Mouse (Mus musculus): Measurements from ENCODE around the gene Ddx50. TPM values are rescaled to one million over a fixed set of nuclear protein-coding genes. Genes with fewer than 3 reads are reported as not detected.
A peak's percentile ranks its signal among the peaks of the same experiment; 100 is the strongest.
"Not testable (repeated sequence)": the region's sequence is repeated elsewhere in the genome, so short reads cannot be mapped to it uniquely, and the experiment has no call there.

The Ddx50 gene
- polyA plus RNA-seq, 1 experiment = 59.5 TPM

DNA sequence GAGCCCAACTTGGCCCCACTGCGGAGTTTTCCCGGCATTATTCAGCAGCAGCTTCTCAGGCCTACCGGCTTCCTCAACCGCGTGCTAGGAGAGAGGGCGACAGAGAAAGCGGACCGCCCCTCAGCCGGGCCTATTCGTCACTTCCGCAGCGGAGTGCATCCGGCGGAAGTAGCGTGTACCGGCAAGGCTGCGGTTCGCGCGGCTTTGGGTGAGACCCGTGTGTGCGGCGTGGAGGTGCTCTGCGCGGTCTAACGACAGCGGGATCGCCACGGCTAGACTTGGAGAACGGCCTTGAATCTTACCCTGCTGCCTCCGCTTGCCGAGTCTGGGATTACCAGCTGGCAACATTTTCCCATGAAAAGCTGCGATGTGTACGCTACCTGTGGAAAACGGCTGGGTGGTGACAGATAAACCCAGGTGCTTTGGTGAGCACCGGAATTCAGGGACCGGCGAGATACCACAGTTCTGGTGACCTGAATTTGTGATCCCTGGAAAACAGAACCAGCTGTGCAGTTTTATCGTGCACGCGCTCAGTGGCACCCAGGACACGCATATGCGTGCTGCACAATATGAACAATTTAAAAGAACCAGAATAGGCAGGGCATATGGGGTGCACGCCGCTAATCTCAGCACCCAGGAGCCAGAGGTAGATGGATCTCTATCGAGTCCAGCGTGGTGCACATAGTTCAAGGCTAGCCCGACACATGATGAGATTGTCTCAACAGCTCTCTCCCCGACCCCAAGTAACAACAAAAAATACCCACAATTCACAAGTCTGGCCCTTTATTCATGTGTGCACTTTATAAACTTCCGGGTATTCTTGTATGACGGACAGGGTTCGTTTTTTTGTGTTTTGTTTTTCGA lies 48.6 kb downstream of the Ddx50 start, which contains the start of gene Ddx21:
Ddx21 (minus strand) TSS at position 105 of the 864 bp plus-strand sequence.
- H3K4me3 ChIP-seq (ENCODE audit: insufficient read depth, low read length) = peak within 1 kb of the TSS; percentile 95
- peaks cover 10% of the 10 kb centered on the region for H3K4me1 ChIP-seq (ENCODE audit: control insufficient read depth, insufficient read depth, low read length)
- TF ChIP-seq POLR2A (IDR thresholded peaks at IDR 0.05; ENCODE audit: borderline replicate concordance, low read depth, low read length) = no peak
- no peak for TF ChIP-seq CTCF (IDR thresholded peaks at IDR 0.05; ENCODE audit: low read depth, low read length)
- H3K27ac ChIP-seq (ENCODE audit: insufficient read depth, low read depth, low read length) = peak within 1 kb of the TSS; percentile 82

DNA sequence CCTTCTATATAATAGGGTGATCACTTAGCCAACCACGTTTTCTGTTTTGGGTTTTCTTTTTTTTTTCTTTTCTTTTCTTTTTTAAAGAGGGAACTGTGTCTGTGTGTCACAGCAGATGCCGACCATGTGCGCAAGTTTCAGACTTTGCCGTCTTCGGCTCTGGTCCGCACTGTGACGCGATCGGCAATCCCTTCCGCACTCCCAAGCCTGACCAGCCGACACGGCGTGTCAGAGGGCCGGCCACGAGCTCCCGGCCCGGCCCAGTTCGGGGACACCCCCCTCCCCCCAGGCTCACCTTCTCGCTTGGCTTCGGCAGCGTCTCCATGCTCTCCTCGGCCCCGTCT lies 49.2 kb downstream of the Ddx50 start:
- Histone ChIP-seq H3K4me1 (ENCODE audit: control insufficient read depth, insufficient read depth, low read length) (peaks cover 10% of the 10 kb centered on the region), H3K27ac (ENCODE audit: insufficient read depth, low read depth, low read length) (peak overlapping the region; percentile 82), H3K4me3 (ENCODE audit: insufficient read depth, low read length) (peak overlapping the region; percentile 95)
- no peak for TF ChIP-seq POLR2A (IDR thresholded peaks at IDR 0.05; ENCODE audit: borderline replicate concordance, low read depth, low read length)
- TF ChIP-seq CTCF (IDR thresholded peaks at IDR 0.05; ENCODE audit: low read depth, low read length) = no peak

DNA sequence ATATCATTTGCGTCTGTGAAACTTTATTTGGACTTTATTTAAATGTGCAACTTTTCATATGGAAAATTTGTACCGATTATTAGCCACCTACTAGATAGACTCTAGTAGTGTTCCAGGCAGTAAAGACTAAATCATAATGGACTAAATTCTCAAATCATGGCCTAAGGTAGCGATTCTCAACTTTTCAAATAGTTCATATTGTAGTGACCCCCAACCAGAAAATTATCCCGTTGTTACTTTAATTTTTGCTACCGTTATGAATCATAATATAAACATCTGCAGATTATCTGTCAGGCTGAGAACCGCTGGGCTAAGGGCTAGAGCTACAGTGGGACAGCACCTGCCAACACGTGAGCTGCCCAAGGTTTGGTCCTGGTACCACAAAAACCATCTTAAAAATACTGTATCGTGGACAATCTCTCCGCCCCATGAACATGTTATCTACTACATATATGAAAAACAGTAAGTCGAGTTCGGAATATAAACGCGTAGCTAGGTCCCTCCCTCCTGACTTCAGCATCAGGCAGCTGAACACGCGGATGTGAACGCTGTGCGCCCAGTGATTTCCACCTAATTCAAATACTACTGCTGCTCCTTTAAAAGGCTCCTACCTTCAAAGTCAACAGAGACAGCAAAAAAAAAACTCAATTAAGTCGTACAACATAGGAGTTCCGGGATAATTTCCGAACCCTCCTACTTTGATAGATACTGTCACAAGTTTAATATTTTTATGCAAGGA lies 49.8 kb downstream of the Ddx50 start:
- TF ChIP-seq POLR2A (IDR thresholded peaks at IDR 0.05; ENCODE audit: borderline replicate concordance, low read depth, low read length) = no peak
- no peak for TF ChIP-seq CTCF (IDR thresholded peaks at IDR 0.05; ENCODE audit: low read depth, low read length)
- H3K4me3 ChIP-seq (ENCODE audit: insufficient read depth, low read length) = peak overlapping the region; percentile 95
- peaks cover 13% of the 10 kb centered on the region for H3K4me1 ChIP-seq (ENCODE audit: control insufficient read depth, insufficient read depth, low read length)
- peak overlapping the region; percentile 35; the same call in 1 of the 2 replicates for H3K27ac ChIP-seq (ENCODE audit: insufficient read depth, low read depth, low read length)

DNA sequence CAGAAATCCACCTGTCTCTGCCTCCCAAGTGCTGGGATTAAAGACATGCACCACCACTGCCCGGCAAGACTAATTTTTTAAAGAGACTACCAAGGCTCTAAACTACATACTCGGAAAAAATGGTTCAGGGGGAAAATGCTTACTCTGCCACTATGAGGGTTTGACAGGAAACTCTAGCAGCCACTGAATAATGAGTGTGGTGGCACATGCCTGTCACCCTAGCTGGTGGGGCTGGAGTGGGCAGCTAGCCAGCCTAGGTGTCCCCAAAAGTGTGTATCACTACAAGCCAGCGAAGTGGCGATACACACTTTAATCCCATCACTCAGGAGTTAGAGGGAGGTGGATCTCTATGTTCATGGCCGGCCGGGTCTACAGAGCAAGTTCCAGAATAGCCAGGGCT lies 51.0 kb downstream of the Ddx50 start:
- H3K27ac ChIP-seq (ENCODE audit: insufficient read depth, low read depth, low read length) = no peak overlapping the region; the same call in 1 of the 2 replicates
- peaks cover 13% of the 10 kb centered on the region for H3K4me1 ChIP-seq (ENCODE audit: control insufficient read depth, insufficient read depth, low read length)
- H3K4me3 ChIP-seq (ENCODE audit: insufficient read depth, low read length) = 0 out of 2 replicates have a peak overlapping the region, but pooled peaks have one; percentile 17
- TF ChIP-seq CTCF (IDR thresholded peaks at IDR 0.05; ENCODE audit: low read depth, low read length) = no peak
- no peak for TF ChIP-seq POLR2A (IDR thresholded peaks at IDR 0.05; ENCODE audit: borderline replicate concordance, low read depth, low read length)

DNA sequence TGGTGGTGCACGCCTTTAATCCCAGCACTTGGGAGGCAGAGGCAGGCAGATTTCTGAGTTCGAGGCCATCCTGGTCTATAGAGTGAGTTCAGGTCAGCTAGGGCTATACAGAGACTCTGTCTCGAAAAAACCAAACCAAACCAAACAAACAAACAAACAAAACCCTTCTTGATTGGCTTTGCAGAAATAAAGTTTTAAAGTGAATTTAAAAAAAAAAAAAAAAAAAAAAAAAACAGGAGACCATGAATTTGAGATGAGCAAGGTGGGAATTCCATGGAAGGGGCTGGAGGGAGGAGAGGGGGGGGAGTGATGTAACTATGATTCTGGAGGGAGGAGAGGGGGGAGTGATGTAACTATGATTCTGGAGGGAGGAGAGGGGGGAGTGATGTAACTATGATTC lies 51.7 kb downstream of the Ddx50 start:
- H3K27ac ChIP-seq (ENCODE audit: insufficient read depth, low read depth, low read length); H3K4me3 ChIP-seq (ENCODE audit: insufficient read depth, low read length): not testable (repeated sequence)
- H3K4me1 ChIP-seq (ENCODE audit: control insufficient read depth, insufficient read depth, low read length) = peaks cover 13% of the 10 kb centered on the region

DNA sequence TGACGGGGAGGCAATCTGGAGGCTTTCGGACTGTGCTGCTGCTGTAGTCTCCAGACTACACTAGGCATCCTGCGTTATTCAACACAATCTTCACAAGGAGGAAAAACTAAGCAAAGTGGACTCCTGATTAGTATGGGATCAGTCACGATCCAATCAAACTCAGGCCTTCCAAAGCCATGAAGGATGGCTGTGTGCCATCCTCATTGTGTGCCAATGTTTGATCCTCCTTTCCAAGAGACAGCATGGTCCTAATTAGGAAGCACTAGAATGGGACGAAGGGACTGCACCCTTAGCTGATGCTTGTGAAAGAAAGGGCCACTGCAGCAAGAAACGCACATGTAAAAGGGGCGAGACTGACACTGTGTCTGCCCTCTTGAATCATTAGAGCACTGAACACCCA lies 58.5 kb downstream of the Ddx50 start:
- Histone ChIP-seq H3K27ac (ENCODE audit: insufficient read depth, low read depth, low read length) (no peak overlapping the region), H3K4me3 (ENCODE audit: insufficient read depth, low read length) (no peak overlapping the region), H3K4me1 (ENCODE audit: control insufficient read depth, insufficient read depth, low read length) (peaks cover 3% of the 10 kb centered on the region)
- TF ChIP-seq CTCF (IDR thresholded peaks at IDR 0.05; ENCODE audit: low read depth, low read length) (no peak), POLR2A (IDR thresholded peaks at IDR 0.05; ENCODE audit: borderline replicate concordance, low read depth, low read length) (no peak)

DNA sequence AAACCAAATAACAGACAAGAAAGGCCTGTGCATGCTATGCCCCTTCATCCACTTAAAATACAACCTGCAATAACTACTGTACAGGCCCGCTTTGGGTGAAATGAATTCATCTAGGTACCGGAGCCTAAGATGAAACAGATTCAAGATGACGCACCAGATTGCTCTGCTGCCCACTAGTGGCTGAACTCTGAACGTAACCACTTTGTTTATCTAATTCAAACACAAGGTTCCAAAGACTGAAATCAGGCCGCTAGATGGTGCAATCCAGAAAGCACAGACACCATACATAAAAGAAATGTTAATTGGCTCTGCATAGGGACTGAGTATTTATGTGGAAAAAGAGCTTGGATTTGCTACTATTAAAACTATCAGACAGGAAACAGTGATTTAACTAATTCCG lies 60.8 kb downstream of the Ddx50 start:
- Histone ChIP-seq H3K27ac (ENCODE audit: insufficient read depth, low read depth, low read length) (no peak overlapping the region), H3K4me1 (ENCODE audit: control insufficient read depth, insufficient read depth, low read length) (no peaks in the 10 kb centered on the region; the same call in 1 of the 2 replicates), H3K4me3 (ENCODE audit: insufficient read depth, low read length) (no peak overlapping the region)
- TF ChIP-seq CTCF (IDR thresholded peaks at IDR 0.05; ENCODE audit: low read depth, low read length) = no peak
- TF ChIP-seq POLR2A (IDR thresholded peaks at IDR 0.05; ENCODE audit: borderline replicate concordance, low read depth, low read length) = no peak

DNA sequence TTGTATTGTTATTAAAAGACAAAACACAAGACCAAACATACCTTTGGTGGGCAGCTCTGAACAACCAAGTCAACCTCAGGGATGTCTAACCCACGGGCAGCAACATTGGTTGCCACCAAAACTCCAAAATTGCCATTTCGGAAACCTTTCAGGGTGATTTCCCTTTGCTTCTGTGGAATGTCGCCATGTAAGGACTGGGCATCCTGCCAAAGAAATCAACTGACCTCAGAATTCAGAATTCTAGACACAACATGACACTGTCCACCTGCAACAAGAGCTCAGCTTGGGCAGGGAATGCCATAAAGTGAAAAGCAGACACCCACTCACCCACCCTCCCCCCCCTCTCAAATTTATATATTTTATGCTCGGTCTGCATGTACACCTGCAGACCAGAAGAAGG lies 62.4 kb downstream of the Ddx50 start:
- H3K4me3 ChIP-seq (ENCODE audit: insufficient read depth, low read length) = no peak overlapping the region
- no peak for TF ChIP-seq CTCF (IDR thresholded peaks at IDR 0.05; ENCODE audit: low read depth, low read length)
- no peak for TF ChIP-seq POLR2A (IDR thresholded peaks at IDR 0.05; ENCODE audit: borderline replicate concordance, low read depth, low read length)

DNA sequence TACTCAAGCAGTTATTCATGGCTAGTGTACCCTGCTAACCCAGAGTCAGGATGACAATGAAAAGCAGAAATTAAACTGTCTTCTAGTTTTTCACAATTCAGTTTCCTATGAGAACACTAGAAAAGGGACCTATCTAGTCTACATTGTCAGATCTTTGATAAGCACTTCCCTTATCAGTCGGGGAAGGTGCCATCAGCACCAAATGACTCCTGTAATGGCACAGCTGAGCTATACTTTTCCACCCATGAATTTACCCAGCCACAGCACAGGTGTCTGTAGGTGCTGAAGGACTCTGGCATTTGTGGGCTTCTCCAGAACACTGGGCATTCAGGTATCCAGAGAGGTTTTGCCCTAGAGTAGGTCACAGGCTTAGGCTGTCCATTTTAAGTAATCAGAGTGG lies 67.8 kb downstream of the Ddx50 start:
- Histone ChIP-seq H3K4me1 (ENCODE audit: control insufficient read depth, insufficient read depth, low read length) (no peaks in the 10 kb centered on the region), H3K27ac (ENCODE audit: insufficient read depth, low read depth, low read length) (no peak overlapping the region), H3K4me3 (ENCODE audit: insufficient read depth, low read length) (no peak overlapping the region)
- no peak for TF ChIP-seq CTCF (IDR thresholded peaks at IDR 0.05; ENCODE audit: low read depth, low read length)

More for the DNA sequence above, 62.4 kb downstream of the Ddx50 start:
- H3K27ac ChIP-seq (ENCODE audit: insufficient read depth, low read depth, low read length) = no peak overlapping the region
- H3K4me1 ChIP-seq (ENCODE audit: control insufficient read depth, insufficient read depth, low read length) = no peaks in the 10 kb centered on the region

DNA sequence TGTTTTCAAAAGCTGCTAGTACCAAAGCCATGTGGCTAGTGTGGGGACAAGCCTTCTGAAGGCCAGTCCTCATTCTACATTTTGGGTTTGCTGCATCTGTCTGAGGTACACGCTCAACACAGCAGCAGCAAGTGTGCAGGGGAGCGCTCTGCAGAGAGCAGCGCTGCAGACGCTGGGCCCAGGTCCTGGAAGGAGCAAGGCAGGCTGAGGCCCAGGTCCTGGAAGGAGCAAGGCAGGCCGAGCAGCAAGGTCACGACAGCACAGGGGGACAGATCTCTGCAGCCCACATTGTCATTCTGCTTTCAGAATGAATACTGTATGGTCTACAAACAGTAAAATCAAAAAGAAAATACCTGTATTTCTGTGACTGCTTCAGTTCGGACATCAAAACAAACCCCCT lies 68.3 kb downstream of the Ddx50 start:
- TF ChIP-seq POLR2A (IDR thresholded peaks at IDR 0.05; ENCODE audit: borderline replicate concordance, low read depth, low read length) (no peak), CTCF (IDR thresholded peaks at IDR 0.05; ENCODE audit: low read depth, low read length) (no peak)
- no peak overlapping the region for H3K27ac ChIP-seq (ENCODE audit: insufficient read depth, low read depth, low read length)
- no peaks in the 10 kb centered on the region for H3K4me1 ChIP-seq (ENCODE audit: control insufficient read depth, insufficient read depth, low read length)
- H3K4me3 ChIP-seq (ENCODE audit: insufficient read depth, low read length) = no peak overlapping the region

All from bone marrow macrophage, adult 2 months (primary cell).